Mouse (Mus musculus) 416B (cell line): ENCODE results near the gene Hist1h1a.

Experiments used
- DNase-seq: peaks from one replicate; pipeline ENCODE4 v3.0.0; 2011; ENCODE audit warnings: low read depth

Hist1h1a gene

GRCm38 (mm10) chr13:23743963-23744362 lies 19.5 kb upstream of the Hist1h1a start:
- peak; percentile 69 for DNase-seq

DNA sequence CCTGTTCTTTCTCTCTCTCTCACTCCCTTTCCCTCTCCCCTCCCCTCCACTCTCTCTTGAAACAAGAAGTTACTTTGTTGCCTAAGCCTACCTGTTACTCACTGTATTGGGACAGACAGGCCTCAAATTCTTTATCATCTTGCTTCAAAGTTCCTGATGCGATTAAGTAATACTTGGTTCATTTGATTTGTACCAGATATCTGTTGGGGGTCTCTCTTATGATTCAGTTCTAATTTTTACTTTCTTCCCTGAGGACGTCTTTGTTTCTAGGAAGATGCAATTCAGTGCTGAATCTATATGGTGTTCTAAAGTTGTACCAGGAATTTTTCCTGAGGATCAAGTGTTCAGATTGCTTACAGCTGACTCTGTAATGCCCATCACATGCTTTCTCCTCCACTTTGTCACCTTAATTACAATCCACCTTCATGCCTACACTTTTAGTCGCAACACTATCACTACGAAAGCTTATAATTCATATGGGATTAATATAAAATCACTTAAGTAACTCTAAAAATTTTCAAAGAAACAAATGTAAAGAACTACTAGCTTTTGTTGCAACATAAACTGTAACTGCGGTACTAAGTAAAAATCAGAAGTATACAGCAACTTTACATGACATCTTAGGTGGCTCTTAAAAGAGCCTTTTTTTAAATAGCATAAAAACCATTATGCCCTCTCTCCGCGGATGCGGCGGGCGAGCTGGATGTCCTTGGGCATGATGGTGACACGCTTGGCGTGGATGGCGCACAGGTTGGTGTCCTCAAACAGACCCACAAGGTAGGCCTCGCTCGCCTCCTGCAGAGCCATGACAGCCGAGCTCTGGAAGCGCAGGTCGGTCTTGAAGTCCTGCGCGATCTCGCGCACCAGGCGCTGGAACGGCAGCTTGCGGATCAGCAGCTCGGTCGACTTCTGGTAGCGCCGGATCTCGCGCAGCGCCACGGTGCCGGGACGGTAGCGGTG lies 18.8 kb upstream of the Hist1h1a start:
- peak; percentile 89 for DNase-seq

DNA sequence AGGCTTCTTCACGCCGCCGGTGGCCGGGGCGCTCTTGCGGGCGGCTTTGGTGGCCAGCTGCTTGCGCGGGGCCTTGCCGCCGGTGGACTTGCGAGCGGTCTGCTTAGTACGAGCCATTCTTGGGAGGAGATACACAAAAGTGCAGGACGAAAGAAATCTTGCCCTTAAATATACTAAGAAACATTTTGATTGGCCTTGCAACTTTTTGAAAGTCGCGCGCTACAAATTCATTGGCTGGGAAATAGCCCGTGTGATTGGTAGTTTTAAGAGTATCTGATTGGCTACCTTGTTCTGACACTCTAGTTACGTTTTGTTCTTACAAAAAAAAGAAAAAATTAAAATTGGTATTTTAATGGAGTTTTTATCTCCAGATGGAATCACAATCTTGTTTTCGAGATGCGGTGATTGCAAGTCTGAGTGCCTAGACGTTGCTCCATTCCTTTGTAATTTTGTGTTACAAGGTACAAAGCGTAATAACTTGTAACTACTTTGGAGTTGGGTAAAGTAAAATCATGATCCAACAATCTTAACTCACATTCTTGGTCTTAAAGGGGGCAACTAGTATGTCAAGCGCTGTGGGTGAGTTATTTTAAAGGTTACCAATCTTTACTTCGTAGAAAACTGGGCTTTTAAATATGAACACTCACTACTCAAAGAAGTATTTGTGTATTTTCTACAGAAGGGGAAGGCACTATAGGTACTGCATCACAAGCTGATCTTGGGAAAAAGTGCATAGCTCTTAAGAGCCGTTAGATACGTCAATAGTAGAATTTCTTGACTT lies 17.9 kb upstream of the Hist1h1a start, which contains the start of gene Hist1h3c:
Hist1h3c (minus strand) TSS at position 222 of the 781 bp plus-strand sequence.
- peak; percentile 99 for DNase-seq

- peak; percentile 100 for DNase-seq
These were observed 17.0 kb upstream of the Hist1h1a start, which contains the start of gene Hist1h2bb for GRCm38 (mm10) chr13:23746201-23747080. TSS of gene Hist1h2bb (plus strand) at chr13:23746734.

DNA sequence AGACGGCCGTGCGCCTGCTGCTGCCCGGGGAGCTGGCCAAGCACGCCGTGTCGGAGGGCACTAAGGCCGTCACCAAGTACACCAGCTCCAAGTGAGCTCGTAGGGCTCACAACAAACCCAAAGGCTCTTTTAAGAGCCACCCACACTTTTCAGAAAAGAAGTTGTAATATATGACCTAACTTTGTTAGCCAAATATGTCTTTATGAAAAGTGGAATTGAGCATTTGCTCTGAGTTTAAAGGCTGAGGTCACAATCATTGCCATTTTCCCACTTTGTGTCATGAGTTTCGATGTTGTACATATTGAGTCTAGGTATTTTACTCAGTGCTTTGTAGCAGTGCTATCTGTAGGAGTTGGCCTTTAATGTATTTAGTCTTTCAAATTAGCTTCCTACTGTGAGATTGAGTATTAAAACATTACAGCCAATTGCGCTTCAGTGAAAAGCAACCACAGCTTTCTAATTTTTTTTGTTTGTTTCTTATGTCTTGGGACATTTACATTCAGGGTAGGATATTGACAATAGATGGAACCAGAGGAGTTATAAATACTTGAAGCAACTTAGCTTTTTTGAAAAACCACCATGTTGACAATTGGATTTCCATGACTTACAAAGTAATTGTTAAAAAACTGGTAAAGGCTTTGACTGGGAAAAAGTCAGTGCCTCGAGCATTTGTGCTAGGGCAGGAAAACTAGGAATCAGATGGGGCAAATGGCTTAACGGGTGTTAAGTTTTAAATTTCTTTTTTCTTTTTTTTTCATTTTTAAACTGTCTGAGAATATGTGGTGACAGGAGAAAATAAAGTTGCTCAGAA lies 16.2 kb upstream of the Hist1h1a start:
- peak; percentile 89 for DNase-seq

- peak; percentile 67 for DNase-seq
These were observed 15.6 kb upstream of the Hist1h1a start for GRCm38 (mm10) chr13:23747892-23748288.

GRCm38 (mm10) chr13:23749563-23750121 lies 13.8 kb upstream of the Hist1h1a start:
- peak; percentile 44 for DNase-seq

DNA sequence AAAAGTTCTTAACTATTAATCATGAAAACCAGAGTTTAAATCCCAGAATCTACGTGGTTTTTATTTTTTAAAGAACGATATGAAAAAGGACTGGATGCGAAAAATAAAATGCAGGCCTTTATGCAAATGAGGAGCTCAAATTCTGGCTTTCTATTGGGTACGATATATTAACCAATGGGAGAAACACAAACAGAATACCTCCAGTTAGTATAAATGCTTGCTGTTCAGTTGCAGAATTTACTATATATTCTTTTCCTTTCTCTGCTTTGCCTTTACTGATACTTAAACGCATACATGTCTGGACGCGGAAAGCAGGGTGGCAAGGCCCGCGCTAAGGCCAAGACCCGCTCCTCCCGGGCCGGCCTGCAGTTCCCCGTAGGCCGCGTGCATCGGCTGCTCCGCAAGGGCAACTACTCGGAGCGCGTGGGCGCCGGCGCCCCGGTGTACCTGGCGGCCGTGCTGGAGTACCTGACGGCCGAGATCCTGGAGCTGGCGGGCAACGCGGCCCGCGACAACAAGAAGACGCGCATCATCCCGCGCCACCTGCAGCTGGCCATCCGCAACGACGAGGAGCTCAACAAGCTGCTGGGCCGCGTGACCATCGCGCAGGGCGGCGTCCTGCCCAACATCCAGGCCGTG lies 12.5 kb upstream of the Hist1h1a start, which contains the start of gene Hist1h2ab:
Hist1h2ab (plus strand) TSS at position 288 of the 639 bp plus-strand sequence.
- peak; percentile 97 for DNase-seq

DNA sequence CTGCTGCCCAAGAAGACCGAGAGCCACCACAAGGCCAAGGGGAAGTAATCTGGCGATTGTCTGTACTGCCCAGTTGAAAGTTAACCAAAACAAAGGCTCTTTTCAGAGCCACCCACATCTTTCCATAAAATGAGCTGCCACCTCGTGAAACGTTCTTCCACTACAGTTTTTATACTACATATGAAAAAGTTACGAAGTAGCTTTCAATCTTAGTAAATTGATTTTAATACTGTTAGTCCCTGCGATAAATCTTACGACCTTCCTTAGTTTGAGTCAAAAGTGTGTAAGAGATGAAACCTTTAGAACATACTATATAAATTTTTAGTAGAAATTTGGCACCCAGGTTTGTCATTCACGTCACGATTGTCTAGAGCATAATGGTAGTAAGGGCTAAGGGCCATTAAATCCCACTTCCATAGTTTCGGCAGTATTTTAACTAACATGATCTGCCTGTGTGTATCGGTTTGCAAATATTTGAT lies 11.9 kb upstream of the Hist1h1a start:
- no peak for DNase-seq

DNA sequence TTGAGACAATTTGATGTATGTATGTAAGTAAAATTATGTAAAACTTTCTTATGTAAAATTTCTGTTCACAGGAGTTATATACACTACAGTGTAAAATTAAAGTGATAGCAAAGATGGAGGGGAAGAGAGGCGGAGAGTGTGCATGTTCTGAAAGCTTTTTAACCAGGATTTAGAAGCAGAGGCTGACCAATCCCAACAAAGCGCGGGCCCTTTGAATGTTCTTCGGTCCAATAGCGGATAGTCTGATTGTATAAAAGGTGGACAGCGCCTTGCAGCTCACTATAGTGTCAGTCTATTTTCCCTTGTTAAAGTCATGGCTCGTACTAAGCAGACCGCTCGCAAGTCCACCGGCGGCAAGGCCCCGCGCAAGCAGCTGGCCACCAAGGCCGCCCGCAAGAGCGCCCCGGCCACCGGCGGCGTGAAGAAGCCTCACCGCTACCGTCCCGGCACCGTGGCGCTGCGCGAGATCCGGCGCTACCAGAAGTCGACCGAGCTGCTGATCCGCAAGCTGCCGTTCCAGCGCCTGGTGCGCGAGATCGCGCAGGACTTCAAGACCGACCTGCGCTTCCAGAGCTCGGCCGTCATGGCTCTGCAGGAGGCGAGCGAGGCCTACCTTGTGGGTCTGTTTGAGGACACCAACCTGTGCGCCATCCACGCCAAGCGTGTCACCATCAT lies 11.3 kb upstream of the Hist1h1a start, which contains the start of gene Hist1h3b:
Hist1h3b (plus strand) TSS at position 201 of the 675 bp plus-strand sequence.
- peak; percentile 100 for DNase-seq

DNA sequence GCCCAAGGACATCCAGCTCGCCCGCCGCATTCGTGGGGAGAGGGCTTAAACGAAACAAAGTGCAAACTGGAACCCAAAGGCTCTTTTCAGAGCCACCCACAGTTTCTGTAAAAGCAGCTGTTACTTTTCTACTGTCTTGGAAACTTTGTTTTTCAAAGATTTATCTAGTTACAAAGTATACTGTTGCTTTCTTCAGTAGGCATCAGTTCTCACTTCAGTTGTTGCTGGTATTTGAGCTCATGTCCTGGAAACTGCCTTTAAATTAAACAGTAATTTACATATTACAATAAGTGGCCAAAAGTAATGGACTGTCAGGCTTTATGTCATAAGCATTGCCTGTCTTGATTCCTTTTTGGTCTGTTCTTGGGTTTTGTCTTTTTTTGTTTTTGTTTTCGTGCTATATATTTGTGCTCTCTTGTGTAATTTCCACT lies 10.7 kb upstream of the Hist1h1a start:
- DNase-seq = peak; percentile 79

DNA sequence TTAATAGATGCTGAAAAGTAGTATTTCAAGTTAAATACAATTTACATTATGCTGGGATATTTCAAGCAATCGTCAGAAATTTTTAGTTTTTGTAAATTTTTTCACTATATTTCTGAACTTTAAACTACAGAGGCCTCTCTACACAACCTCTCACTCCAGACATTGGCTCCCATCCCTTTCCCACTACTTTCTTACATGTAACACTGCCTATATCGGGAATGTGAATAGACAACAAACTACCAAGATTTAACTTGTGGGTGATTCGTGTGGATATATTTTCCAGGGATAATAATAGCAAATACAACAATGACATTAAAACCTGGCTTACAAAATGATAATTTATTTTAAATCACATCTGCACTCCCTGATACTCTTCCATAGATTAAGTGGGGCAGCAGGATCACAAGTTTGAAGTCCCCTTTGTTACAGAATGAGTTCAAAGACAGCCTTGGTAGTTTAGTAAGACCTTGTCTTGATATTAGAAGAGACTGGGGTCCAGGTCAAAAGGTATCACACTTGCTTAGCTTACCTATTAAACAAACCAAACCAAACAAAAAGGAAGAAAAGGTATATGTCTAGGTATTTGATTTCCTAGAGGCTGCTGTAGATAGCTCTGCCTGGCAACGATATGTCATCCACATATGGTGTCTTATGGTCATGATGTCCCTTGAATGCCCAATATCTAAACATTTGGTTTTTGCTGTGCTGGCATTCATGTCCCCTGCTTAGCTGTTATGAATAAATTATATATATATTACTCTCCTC lies 10.0 kb upstream of the Hist1h1a start:
- DNase-seq = peak; percentile 59

- DNase-seq = no peak
These were observed 8.5 kb upstream of the Hist1h1a start for GRCm38 (mm10) chr13:23755000-23755399.

DNA sequence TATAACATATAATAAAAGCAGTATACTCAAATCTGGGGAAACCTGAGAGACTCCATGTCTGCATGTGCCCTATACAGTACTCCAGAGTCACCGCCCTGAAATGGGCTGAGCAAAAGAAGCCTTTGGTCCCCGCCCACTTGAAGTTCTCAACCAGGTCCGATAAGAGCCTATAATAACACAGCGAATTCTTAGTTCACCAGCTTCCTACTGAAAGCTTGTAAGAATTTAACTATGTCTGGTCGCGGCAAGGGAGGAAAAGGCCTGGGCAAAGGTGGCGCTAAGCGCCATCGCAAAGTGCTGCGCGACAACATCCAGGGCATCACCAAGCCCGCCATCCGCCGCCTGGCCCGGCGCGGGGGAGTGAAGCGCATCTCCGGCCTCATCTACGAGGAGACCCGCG lies 6.7 kb upstream of the Hist1h1a start, which contains the start of gene Hist1h4b:
Hist1h4b (plus strand) TSS at position 224 of the 400 bp plus-strand sequence.
- DNase-seq = peak; percentile 99

DNA sequence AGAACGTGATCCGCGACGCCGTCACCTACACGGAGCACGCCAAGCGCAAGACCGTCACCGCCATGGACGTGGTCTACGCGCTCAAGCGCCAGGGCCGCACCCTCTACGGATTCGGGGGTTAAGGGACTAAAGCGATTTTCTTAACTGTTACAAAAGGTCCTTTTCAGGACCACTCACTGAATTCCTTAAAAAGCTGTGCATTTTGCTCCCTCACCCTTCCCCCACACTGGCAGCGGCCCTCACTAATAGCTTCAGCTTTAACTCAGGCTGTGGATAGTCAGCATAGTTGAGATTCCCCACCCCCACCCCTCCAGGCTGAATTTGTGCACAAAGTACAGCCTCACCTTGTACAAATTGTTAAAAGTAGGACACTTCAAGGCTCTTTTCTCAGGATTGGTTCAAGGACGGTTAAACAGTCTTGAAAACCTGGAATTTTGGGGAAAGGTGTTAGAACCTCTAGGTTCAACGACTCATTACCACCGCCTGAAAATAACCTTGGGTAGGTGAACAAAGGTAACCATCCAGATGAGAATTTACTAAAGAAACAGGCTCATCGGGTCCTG lies 6.2 kb upstream of the Hist1h1a start:
- peak; percentile 91 for DNase-seq

- DNase-seq = peak; percentile 55
These were observed 5.5 kb upstream of the Hist1h1a start for GRCm38 (mm10) chr13:23757921-23758320.

- peak; percentile 19 for DNase-seq
These were observed 4.2 kb upstream of the Hist1h1a start for GRCm38 (mm10) chr13:23759251-23759771.

DNA sequence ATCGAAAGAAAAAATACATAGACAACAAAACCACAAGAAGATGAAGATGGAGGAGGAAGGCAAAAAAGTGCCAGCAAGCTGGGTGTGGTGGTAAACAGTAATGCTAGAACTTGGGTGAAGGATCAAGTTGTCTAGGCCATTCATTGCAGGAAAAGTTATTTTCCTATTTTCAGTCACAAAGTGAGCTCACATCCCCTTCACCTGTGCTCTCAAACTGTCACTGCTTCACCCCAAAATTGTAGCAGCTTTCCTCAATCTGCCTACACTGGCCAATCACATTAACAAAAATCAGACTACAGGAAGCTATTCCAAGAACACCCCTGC lies 3.6 kb upstream of the Hist1h1a start:
- no peak for DNase-seq
